In the genomic region with DNA sequence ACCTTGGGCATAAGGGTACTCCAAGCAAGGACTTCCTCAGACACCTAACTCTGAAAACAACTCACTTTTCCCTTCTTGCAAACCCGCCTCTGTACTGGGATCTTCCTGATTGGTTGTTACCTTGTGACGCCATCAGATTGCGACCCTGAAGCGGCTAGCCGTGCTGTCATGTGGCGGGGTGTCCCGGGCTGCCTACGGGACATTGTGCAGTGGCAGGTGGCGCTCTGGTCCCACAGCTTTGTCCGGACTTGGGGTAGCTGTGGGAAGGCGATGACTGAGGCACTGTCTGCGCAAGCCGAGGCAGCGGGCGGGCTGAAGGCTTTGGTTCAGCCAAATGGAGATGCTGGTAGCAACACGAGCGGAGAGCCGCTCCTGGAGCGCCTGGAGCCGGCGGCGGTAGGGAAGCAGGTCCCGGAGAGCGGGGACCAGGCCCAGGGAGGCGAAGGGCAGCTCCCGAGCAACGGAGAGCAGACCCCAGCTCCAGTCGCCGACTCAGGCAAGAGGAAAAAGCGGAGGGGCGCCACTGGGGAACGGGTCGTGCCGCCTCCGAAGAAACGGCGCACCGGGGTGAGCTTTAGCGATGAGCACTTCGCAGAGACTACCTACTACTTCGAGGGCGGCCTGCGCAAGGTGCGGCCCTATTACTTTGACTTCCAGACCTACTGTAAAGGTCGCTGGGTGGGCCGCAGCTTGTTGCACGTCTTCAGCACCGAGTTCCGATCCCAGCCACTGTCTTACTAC, we compare ENCODE assay signal across 8 mouse cellular contexts. TPM values are rescaled to one million over a fixed set of nuclear protein-coding genes. Genes with fewer than 3 reads are reported as not detected.
A peak's percentile ranks its signal among the peaks of the same experiment; 100 is the strongest.
DNase-seq lines count a peak whose midpoint lies in the region; ATAC-seq and TF ChIP-seq lines count a peak whose summit lies in the region.

TSS of gene Rpusd2 (plus strand) at position 135 of the 741 bp plus-strand sequence.

- H3K9ac ChIP-seq in MEL (ENCODE audit: control insufficient read depth, low read depth, low read length, poor library complexity, severe bottlenecking) = peak within 1 kb of the TSS; percentile 83
- peak within 1 kb of the TSS; percentile 74 for H3K9ac ChIP-seq in forebrain, postnatal 0 days
- peak within 1 kb of the TSS; percentile 67 for H3K9ac ChIP-seq in lung, embryonic 15.5 days

- no peak; a peak in 1 of 4 replicates for TF ChIP-seq EP300 in MEL (IDR thresholded peaks at IDR 0.05; ENCODE audit: low read depth in 1 of 2, low read length in 2 of 2)

- peak within 1 kb of the TSS; percentile 79 for H3K4me2 ChIP-seq in forebrain, postnatal 0 days (ENCODE audit: low read depth)
- H3K4me2 ChIP-seq in lung, embryonic 15.5 days = peak within 1 kb of the TSS; percentile 74

- H3K4me1 ChIP-seq in MEL (ENCODE audit: control insufficient read depth in 1 of 2, insufficient read depth in 2 of 2, low read length in 2 of 2) = peaks cover 0 to 9% of the 10 kb centered on the region in 2 experiments; a peak in 3 of 4 replicates
- H3K4me1 ChIP-seq in cerebellum, adult 2 months (ENCODE audit: control insufficient read depth, insufficient read depth, low read length) = no peaks in the 10 kb centered on the region
- H3K4me1 ChIP-seq in forebrain, postnatal 0 days (ENCODE audit: insufficient read depth) = 0 out of 2 replicates have a peak, but pooled peaks cover 5% of the 10 kb centered on the region
- H3K4me1 ChIP-seq in lung, embryonic 15.5 days = peaks cover 14% of the 10 kb centered on the region

- WGBS in cerebellum, adult 2 months = under 1% methylated on average over 49 of the region's 49 CpGs
- under 1% methylated on average over 49 of the region's 49 CpGs for WGBS in forebrain, postnatal 0 days
- under 1% methylated on average over 49 of the region's 49 CpGs for WGBS in lung, embryonic 15.5 days

- DNase-seq in MEL (ENCODE audit: low read depth, low spot score) = peak; percentile 98
- peak; percentile 91 to 93 for DNase-seq in cerebellum, adult 2 months
- DNase-seq in forebrain, postnatal 0 days = peak; percentile 97
- DNase-seq in heart, postnatal 4 days = peak; percentile 95
- peak; percentile 92 to 93 for DNase-seq in layer of hippocampus, adult 8-10 months (ENCODE audit: low spot score in 2 of 2)
- peak; percentile 84 for DNase-seq in ovary, adult 18-20 months (ENCODE audit: low spot score)
- DNase-seq in thymus, postnatal 0 days (ENCODE audit: low spot score) = peak; percentile 95

- peak within 1 kb of the TSS; percentile 89 to 91 for H3K4me3 ChIP-seq in MEL (ENCODE audit: control insufficient read depth in 1 of 2, insufficient read depth in 1 of 2, low read depth in 2 of 2, low read length in 2 of 2)
- peak within 1 kb of the TSS; percentile 62 for H3K4me3 ChIP-seq in cerebellum, adult 2 months (replicated peaks; ENCODE audit: insufficient read depth, low read depth, low read length)
- H3K4me3 ChIP-seq in forebrain, postnatal 0 days (ENCODE audit: low read depth, low read length) = peak within 1 kb of the TSS; percentile 95
- H3K4me3 ChIP-seq in lung, embryonic 15.5 days = peak within 1 kb of the TSS; percentile 74

- H3K79me2 ChIP-seq in MEL (ENCODE audit: control insufficient read depth, insufficient read depth, low read length, poor library complexity) = peaks cover 20% of the 10 kb centered on the region

- TF ChIP-seq CTCF in MEL (IDR thresholded peaks at IDR 0.05 in 2 of 3, conservative IDR thresholded peaks at IDR 0.05 in 1 of 3; ENCODE audit: control insufficient read depth in 1 of 3, insufficient read depth in 1 of 3, low read depth in 2 of 3, low read length in 3 of 3, poor library complexity in 1 of 3, severe bottlenecking in 1 of 3) = peak in 2 of 3 experiments; percentile 39 to 50; a peak in 3 of 6 replicates
- TF ChIP-seq CTCF in cerebellum, adult 2 months (IDR thresholded peaks at IDR 0.05; ENCODE audit: borderline replicate concordance, insufficient read depth, low read depth, low read length) = no peak; the same call in 1 of the 2 replicates
- TF ChIP-seq CTCF in forebrain, postnatal 0 days (IDR thresholded peaks at IDR 0.05; ENCODE audit: low read depth) = peak; percentile 46

- no peaks in the 10 kb centered on the region for H3K27me3 ChIP-seq in MEL (ENCODE audit: control insufficient read depth in 1 of 2, insufficient read depth in 2 of 2, low read length in 2 of 2)
- no peaks in the 10 kb centered on the region for H3K27me3 ChIP-seq in cerebellum, adult 2 months (ENCODE audit: control insufficient read depth, insufficient read depth, low read length)
- H3K27me3 ChIP-seq in forebrain, postnatal 0 days (ENCODE audit: insufficient read depth, low read length) = no peaks in the 10 kb centered on the region
- H3K27me3 ChIP-seq in lung, embryonic 15.5 days = no peaks in the 10 kb centered on the region

- peak; percentile 99 for ATAC-seq in forebrain, postnatal 0 days
- peak; percentile 92 for ATAC-seq in lung, embryonic 15.5 days (ENCODE audit: borderline replicate concordance, extremely low read depth, low FRiP score, low TSS enrichment)

- H3K9me3 ChIP-seq in MEL (replicated peaks; ENCODE audit: insufficient read depth, low read length) = no peaks in the 10 kb centered on the region
- H3K9me3 ChIP-seq in forebrain, postnatal 0 days (ENCODE audit: low read length) = no peaks in the 10 kb centered on the region
- no peaks in the 10 kb centered on the region for H3K9me3 ChIP-seq in lung, embryonic 15.5 days

- peak within 1 kb of the TSS; percentile 50 for H3K27ac ChIP-seq in MEL (ENCODE audit: control insufficient read depth, low read depth, low read length)
- 0 out of 2 replicates have a peak within 1 kb of the TSS, but pooled peaks have one; percentile 12 for H3K27ac ChIP-seq in cerebellum, adult 2 months (ENCODE audit: insufficient read depth, low read length)
- peak within 1 kb of the TSS; percentile 86 for H3K27ac ChIP-seq in forebrain, postnatal 0 days (ENCODE audit: low read depth, low read length)
- peak within 1 kb of the TSS; percentile 84 for H3K27ac ChIP-seq in lung, embryonic 15.5 days

- TF ChIP-seq POLR2A in MEL (IDR thresholded peaks at IDR 0.05; ENCODE audit: control insufficient read depth in 1 of 2, insufficient read depth in 1 of 2, low read depth in 1 of 2, low read length in 2 of 2, poor library complexity in 1 of 2) = peak; percentile 85 to 94
- peak; percentile 71 for TF ChIP-seq POLR2A in cerebellum, adult 2 months (IDR thresholded peaks at IDR 0.05; ENCODE audit: borderline replicate concordance, insufficient read depth, low read length)

- TF ChIP-seq RAD21 in MEL (IDR thresholded peaks at IDR 0.05; ENCODE audit: low read depth, low read length) = no peak

- H3K36me3 ChIP-seq in MEL (ENCODE audit: control insufficient read depth in 1 of 2, insufficient read depth in 2 of 2, low read length in 2 of 2) = peaks cover 2 to 10% of the 10 kb centered on the region in 2 experiments
- peaks cover 21% of the 10 kb centered on the region for H3K36me3 ChIP-seq in forebrain, postnatal 0 days (ENCODE audit: insufficient read depth)
- peaks cover 20% of the 10 kb centered on the region for H3K36me3 ChIP-seq in lung, embryonic 15.5 days

TF ChIP-seq in MEL, 35 proteins besides CTCF, POLR2A, EP300 and RAD21 (continues in another document):
- TF ChIP-seq GATA1 (IDR thresholded peaks at IDR 0.05; ENCODE audit: low read depth, low read length) = no peak
- TF ChIP-seq HCFC1 (IDR thresholded peaks at IDR 0.05; ENCODE audit: low read depth, low read length) = peak; percentile 89
- TF ChIP-seq MYC (IDR thresholded peaks at IDR 0.05; ENCODE audit: low read depth, low read length) = peak; percentile 97
- TF ChIP-seq NELFE (IDR thresholded peaks at IDR 0.05; ENCODE audit: low read depth, low read length) = peak; percentile 87; the same call in 1 of the 2 replicates
- TF ChIP-seq TCF12 (IDR thresholded peaks at IDR 0.05; ENCODE audit: low read depth, low read length) = no peak; the same call in 1 of the 2 replicates
- no peak for TF ChIP-seq UBTF (IDR thresholded peaks at IDR 0.05; ENCODE audit: borderline replicate concordance, insufficient read depth, low read depth, low read length)
- peak; percentile 91 for TF ChIP-seq TBP (IDR thresholded peaks at IDR 0.05; ENCODE audit: low read depth, low read length)
- no peak; the same call in 1 of the 2 replicates for TF ChIP-seq RCOR1 (IDR thresholded peaks at IDR 0.05; ENCODE audit: low read depth, low read length)
- peak; percentile 40; the same call in 1 of the 2 replicates for TF ChIP-seq ETS1 (IDR thresholded peaks at IDR 0.05; ENCODE audit: low read depth, low read length)
- TF ChIP-seq POLR2AphosphoS2 (IDR thresholded peaks at IDR 0.05; ENCODE audit: low read length) = peak; percentile 69; the same call in 1 of the 2 replicates
- TF ChIP-seq MAZ (IDR thresholded peaks at IDR 0.05; ENCODE audit: low read depth, low read length) = no peak
- TF ChIP-seq MAX (IDR thresholded peaks at IDR 0.05; ENCODE audit: low read length) = peak; percentile 94
- no peak; the same call in 1 of the 2 replicates for TF ChIP-seq E2F4 (IDR thresholded peaks at IDR 0.05; ENCODE audit: borderline replicate concordance, low read depth, low read length)
- no peak for TF ChIP-seq BHLHE40 (IDR thresholded peaks at IDR 0.05; ENCODE audit: borderline replicate concordance, low read depth, low read length)
- TF ChIP-seq JUND (IDR thresholded peaks at IDR 0.05; ENCODE audit: low read depth, low read length) = no peak
- no peak for TF ChIP-seq MYB (IDR thresholded peaks at IDR 0.05; ENCODE audit: low read depth, low read length)
- no peak for TF ChIP-seq ZKSCAN1 (IDR thresholded peaks at IDR 0.05; ENCODE audit: low read depth, low read length)
- TF ChIP-seq ZC3H11A (IDR thresholded peaks at IDR 0.05; ENCODE audit: low read depth, low read length) = 0 out of 2 replicates have a peak, but pooled peaks have one; percentile 9
- TF ChIP-seq MEF2A (IDR thresholded peaks at IDR 0.05; ENCODE audit: extremely low read depth, insufficient replicate concordance, low read depth, low read length, poor library complexity, severe bottlenecking) = no peak
- peak; percentile 81 for TF ChIP-seq ZMIZ1 (IDR thresholded peaks at IDR 0.05; ENCODE audit: low read depth, low read length)
- no peak for TF ChIP-seq CHD2 (IDR thresholded peaks at IDR 0.05; ENCODE audit: low read length)
- TF ChIP-seq TAL1 (IDR thresholded peaks at IDR 0.05; ENCODE audit: low read length) = no peak

RNA-seq across cellular contexts. Expression of gene Rpusd2, which starts in this region (rescaled TPM):
- 15.2 and 18.6 TPM in 2 replicates for total RNA-seq in MEL (2012; rRNA removed)
- polyA plus RNA-seq in MEL (2012; ENCODE audit: insufficient read depth in 1 of 2, insufficient read length in 2 of 2, low read depth in 1 of 2, low replicate concordance in 2 of 2, missing spikeins in 1 of 2) = 10 to 100 TPM in 1 of 2 experiments, not detected in 1; 15.5 TPM
- polyA plus RNA-seq in cerebellum, adult 2 months (2012; rRNA removed) = 5.5 and 6.2 TPM in 2 replicates
- total RNA-seq in forebrain, postnatal 0 days (2014; rRNA removed) = 9.4 and 10.3 TPM in 2 replicates
- 3.6 TPM in 2 replicates for polyA plus RNA-seq in forebrain, postnatal 0 days (2015; fragmentation: Nextera tagmentation; extraction: Ambion mirVana)
- total RNA-seq in heart, postnatal 4 days (2021) = 1 to 10 TPM; 6.0 to 7.0 TPM
- 1 to 10 TPM; 7.4 to 9.4 (median 9.0) TPM for total RNA-seq in layer of hippocampus, adult 8-10 months (2022)
- 3.3 and 4.1 TPM in 2 replicates for polyA plus RNA-seq in lung, embryonic 15.5 days (2015; fragmentation: Nextera tagmentation; extraction: Ambion mirVana)
- 4.0 and 5.4 TPM in 2 replicates for polyA plus RNA-seq in thymus, postnatal 0 days (2015; fragmentation: Nextera tagmentation; extraction: Ambion mirVana)

Comparison
In these comparisons a context has a peak if more than half of its experiments do, and no peak if none do; other contexts are left out.
1. Peak in every context shown above with its lines: DNase-seq, ATAC-seq, H3K4me3 ChIP-seq and H3K27ac ChIP-seq.
2. H3K27ac ChIP-seq: peak in every context shown above with its lines; median percentile 86 in forebrain, postnatal 0 days; 84 in lung, embryonic 15.5 days; 50 in MEL; 12 in cerebellum, adult 2 months.